Mouse (Mus musculus) neural tube, embryonic 12.5 days (tissue): ENCODE data around the gene Sowahc. TPM values are rescaled to one million over a fixed set of nuclear protein-coding genes. Genes with fewer than 3 reads are reported as not detected.

ENCODE experiments used
- ATAC-seq: fragments of 200-750 bp; cut with Nextera tagmentation; 2 replicates; pipeline ENCODE4 v1.8.0; 2017; ENCODE audit warnings: low read depth, mild to moderate bottlenecking, moderate TSS enrichment, moderate library complexity; ENCODE audit not compliant: low FRiP score
- H3K27ac ChIP-seq: fragments of 300-500 bp; sonication (generic); 2 replicates; pipeline ENCODE4 v1.5.1; 2016
- H3K27me3 ChIP-seq: fragments of 300-500 bp; sonication (generic); replicated peaks from 2 replicates; pipeline ENCODE4 v1.6.1; 2016; ENCODE audit warnings: mild to moderate bottlenecking
- H3K36me3 ChIP-seq: fragments of 300-500 bp; sonication (generic); 2 replicates; pipeline ENCODE4 v1.6.1; 2016; ENCODE audit warnings: mild to moderate bottlenecking
- H3K4me1 ChIP-seq: fragments of 300-500 bp; sonication (generic); 2 replicates; pipeline ENCODE4 v1.6.1; 2016
- H3K4me2 ChIP-seq: fragments of 300-500 bp; sonication (generic); replicated peaks from 2 replicates; pipeline ENCODE4 v1.6.1; 2016; ENCODE audit warnings: mild to moderate bottlenecking
- H3K4me3 ChIP-seq: fragments of 300-500 bp; sonication (generic); 2 replicates; pipeline ENCODE4 v1.5.1; 2016
- H3K9ac ChIP-seq: fragments of 300-500 bp; sonication (generic); 2 replicates; pipeline ENCODE4 v1.6.1; 2016; ENCODE audit warnings: mild to moderate bottlenecking
- H3K9me3 ChIP-seq: fragments of 300-500 bp; sonication (generic); 2 replicates; pipeline ENCODE4 v1.6.1; 2016; ENCODE audit warnings: mild to moderate bottlenecking
- WGBS: fragments of 180-500 bp; shearing (Covaris S2); methylation state at CpG from one replicate; pipeline ENCODE4 v1.1.7; 2016; 5-methylcytosine and 5-hydroxymethylcytosine counted together
- polyA plus RNA-seq: library from polyadenylated mRNA; unstranded; fragments of >200 nt; fragmentation: Nextera tagmentation; extraction: Ambion mirVana; gene quantifications from 2 replicates; pipeline ENCODE4 v1.2.1, GENCODE M21; 2016

Sowahc gene
- polyA plus RNA-seq, 1 experiment from 2014 or later: 17.7 TPM

- Histone ChIP-seq H3K4me1 (no peaks in the 10 kb centered on the region), H3K27me3 (no peaks in the 10 kb centered on the region), H3K9me3 (no peaks in the 10 kb centered on the region), H3K27ac (no peak overlapping the region), H3K4me2 (no peak overlapping the region), H3K9ac (no peak overlapping the region), H3K36me3 (no peaks in the 10 kb centered on the region), H3K4me3 (no peak overlapping the region)
- 69% methylated on average over 3 of the region's 3 CpGs for WGBS
- ATAC-seq: no peak
Measured at GRCm38 (mm10) chr10:59261603-59262002, 39.9 kb downstream of the Sowahc start.

DNA sequence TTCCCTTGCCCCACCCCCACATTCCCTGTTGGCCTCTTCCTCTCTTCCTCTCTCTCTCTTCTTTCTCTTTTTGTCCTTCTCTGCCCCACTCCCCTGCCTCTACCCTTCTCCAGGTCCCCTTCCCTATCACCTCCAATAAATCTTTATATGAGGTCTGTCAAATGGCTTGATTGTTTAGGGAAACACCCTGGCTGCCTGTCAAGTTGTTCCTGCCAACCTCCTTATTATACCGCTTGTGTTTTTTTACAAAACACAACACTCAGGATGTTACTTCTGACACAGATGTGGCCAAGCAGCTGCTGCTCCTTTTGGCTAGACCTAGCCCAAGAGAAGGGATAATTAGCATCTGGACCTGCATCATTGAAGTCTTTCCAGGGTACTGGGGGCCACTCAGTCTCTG lies 40.3 kb downstream of the Sowahc start:
- Histone ChIP-seq H3K4me2 (no peak overlapping the region), H3K9ac (no peak overlapping the region), H3K27ac (no peak overlapping the region), H3K4me1 (no peaks in the 10 kb centered on the region), H3K36me3 (no peaks in the 10 kb centered on the region), H3K9me3 (no peaks in the 10 kb centered on the region), H3K4me3 (no peak overlapping the region), H3K27me3 (no peaks in the 10 kb centered on the region)
- ATAC-seq: no peak
- 74% methylated on average over 1 of the region's 1 CpGs for WGBS

DNA sequence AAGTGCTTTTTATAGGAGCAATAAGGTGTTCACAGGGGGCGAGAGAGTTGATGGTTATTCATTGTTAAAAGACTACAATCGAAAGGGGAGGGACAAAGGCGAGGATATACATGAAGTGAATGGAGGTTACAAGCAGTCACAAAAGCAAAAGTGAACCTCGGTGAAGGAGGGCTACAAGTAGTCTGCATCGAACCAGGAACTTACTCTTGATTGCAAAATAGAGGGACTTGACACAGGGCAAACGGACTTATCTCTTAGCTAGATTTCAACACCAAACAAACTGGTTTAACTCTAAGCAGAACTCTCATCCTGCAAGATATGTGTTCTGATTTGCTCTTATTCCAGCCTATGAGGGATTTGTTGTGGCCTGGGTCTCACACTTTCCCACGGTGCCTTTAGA lies 41.2 kb downstream of the Sowahc start:
- H3K4me3 ChIP-seq: no peak overlapping the region
- H3K27ac ChIP-seq: no peak overlapping the region
- H3K27me3 ChIP-seq: no peaks in the 10 kb centered on the region
- H3K36me3 ChIP-seq: no peaks in the 10 kb centered on the region
- no peak overlapping the region for H3K9ac ChIP-seq
- H3K9me3 ChIP-seq: no peaks in the 10 kb centered on the region
- ATAC-seq: no peak
- no peaks in the 10 kb centered on the region for H3K4me1 ChIP-seq
- WGBS: 30% methylated on average over 7 of the region's 7 CpGs
- no peak overlapping the region for H3K4me2 ChIP-seq

DNA sequence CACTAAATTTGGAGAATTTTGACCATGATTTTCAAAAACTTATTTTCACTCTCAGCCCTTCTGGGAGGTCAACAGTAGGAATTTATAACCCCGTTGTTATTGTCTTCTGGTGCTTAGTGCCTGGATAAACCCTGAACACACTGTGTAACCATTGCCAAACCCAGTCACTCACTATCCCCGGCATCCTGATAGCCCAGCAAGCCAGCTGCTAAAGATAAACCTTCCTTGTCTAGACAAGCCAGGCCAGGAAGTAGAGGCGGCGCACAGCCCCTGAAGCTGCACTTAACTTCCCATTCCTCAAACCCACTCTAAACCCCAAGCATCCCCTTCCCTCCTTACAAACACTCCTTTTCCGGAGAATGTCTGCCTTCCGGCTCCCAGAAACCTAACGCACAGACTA lies 43.3 kb downstream of the Sowahc start:
- 77% methylated on average over 7 of the region's 7 CpGs for WGBS
- H3K36me3 ChIP-seq: no peaks in the 10 kb centered on the region
- no peak for ATAC-seq
- no peaks in the 10 kb centered on the region for H3K9me3 ChIP-seq
- no peak overlapping the region for H3K27ac ChIP-seq
- no peaks in the 10 kb centered on the region for H3K27me3 ChIP-seq
- H3K9ac ChIP-seq: no peak overlapping the region
- no peak overlapping the region for H3K4me2 ChIP-seq
- no peak overlapping the region for H3K4me3 ChIP-seq
- no peaks in the 10 kb centered on the region for H3K4me1 ChIP-seq

- Histone ChIP-seq H3K9ac (no peak overlapping the region), H3K36me3 (no peaks in the 10 kb centered on the region), H3K4me2 (no peak overlapping the region), H3K27ac (no peak overlapping the region), H3K9me3 (no peaks in the 10 kb centered on the region), H3K4me1 (no peaks in the 10 kb centered on the region), H3K27me3 (no peaks in the 10 kb centered on the region), H3K4me3 (no peak overlapping the region)
- ATAC-seq: no peak
- 66% methylated on average over 4 of the region's 4 CpGs for WGBS
Measured at GRCm38 (mm10) chr10:59265674-59266073, 43.9 kb downstream of the Sowahc start.

GRCm38 (mm10) chr10:59266097-59266496 lies 44.3 kb downstream of the Sowahc start:
- no peak overlapping the region for H3K4me3 ChIP-seq
- H3K27me3 ChIP-seq: no peaks in the 10 kb centered on the region
- no peak for ATAC-seq
- no peak overlapping the region for H3K9ac ChIP-seq
- no peaks in the 10 kb centered on the region for H3K4me1 ChIP-seq
- no peaks in the 10 kb centered on the region for H3K36me3 ChIP-seq
- WGBS: 100% methylated on average over 1 of the region's 1 CpGs
- H3K9me3 ChIP-seq: no peaks in the 10 kb centered on the region
- H3K4me2 ChIP-seq: no peak overlapping the region
- no peak overlapping the region for H3K27ac ChIP-seq

- WGBS: 79% methylated on average over 2 of the region's 2 CpGs
Measured at GRCm38 (mm10) chr10:59267275-59267674, 45.5 kb downstream of the Sowahc start.

GRCm38 (mm10) chr10:59268109-59268508 lies 46.4 kb downstream of the Sowahc start:
- Histone ChIP-seq H3K4me1 (no peaks in the 10 kb centered on the region), H3K27me3 (no peaks in the 10 kb centered on the region), H3K36me3 (no peaks in the 10 kb centered on the region), H3K4me2 (no peak overlapping the region), H3K9me3 (no peaks in the 10 kb centered on the region), H3K4me3 (no peak overlapping the region), H3K9ac (no peak overlapping the region), H3K27ac (no peak overlapping the region)
- no peak for ATAC-seq
- 59% methylated on average over 4 of the region's 4 CpGs for WGBS

More at GRCm38 (mm10) chr10:59267275-59267674, 45.5 kb downstream of the Sowahc start:
- Histone ChIP-seq H3K4me3 (no peak overlapping the region), H3K36me3 (no peaks in the 10 kb centered on the region), H3K4me2 (no peak overlapping the region), H3K9me3 (no peaks in the 10 kb centered on the region), H3K27me3 (no peaks in the 10 kb centered on the region), H3K4me1 (no peaks in the 10 kb centered on the region), H3K9ac (no peak overlapping the region), H3K27ac (no peak overlapping the region)
- no peak for ATAC-seq

- no peak overlapping the region for H3K9ac ChIP-seq
- H3K4me3 ChIP-seq: no peak overlapping the region
- WGBS: 41% methylated on average over 3 of the region's 3 CpGs
- no peak for ATAC-seq
- H3K9me3 ChIP-seq: no peaks in the 10 kb centered on the region
- no peaks in the 10 kb centered on the region for H3K36me3 ChIP-seq
- no peak overlapping the region for H3K4me2 ChIP-seq
- no peaks in the 10 kb centered on the region for H3K4me1 ChIP-seq
- H3K27ac ChIP-seq: no peak overlapping the region
- no peaks in the 10 kb centered on the region for H3K27me3 ChIP-seq
Measured at GRCm38 (mm10) chr10:59268754-59269153, 47.0 kb downstream of the Sowahc start.

DNA sequence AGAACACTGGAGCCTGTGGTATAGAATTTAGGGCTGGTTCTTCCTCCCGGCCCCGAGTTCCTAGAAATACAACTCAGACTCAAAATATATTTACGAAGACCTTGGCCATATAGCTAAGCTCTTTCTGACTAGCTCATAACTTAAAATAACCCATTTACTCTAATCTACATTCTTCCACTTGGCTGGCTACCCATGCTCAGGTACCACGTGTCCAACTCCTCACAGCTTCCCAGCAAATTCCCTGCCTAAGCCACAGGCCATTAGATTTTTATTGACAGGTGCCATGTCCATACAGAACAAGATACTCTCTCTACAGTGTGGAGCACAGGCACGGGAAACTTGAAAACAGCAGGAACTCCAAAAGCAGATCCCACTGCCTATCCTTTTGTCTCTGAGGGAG lies 54.0 kb downstream of the Sowahc start:
- Histone ChIP-seq H3K9ac (no peak overlapping the region), H3K36me3 (no peaks in the 10 kb centered on the region), H3K27me3 (no peaks in the 10 kb centered on the region), H3K27ac (no peak overlapping the region), H3K4me3 (no peak overlapping the region), H3K4me1 (peaks cover 3% of the 10 kb centered on the region; the same call in 1 of the 2 replicates), H3K9me3 (no peaks in the 10 kb centered on the region), H3K4me2 (no peak overlapping the region)
- 86% methylated on average over 5 of the region's 5 CpGs for WGBS
- no peak for ATAC-seq

Other genes with a start within 250 kb of the Sowahc start
- gene Sept10, start 106 bp upstream of the Sowahc start, polyA plus RNA-seq: 26.3 and 27.1 TPM in 2 replicates
- gene P4ha1, start 101.3 kb downstream of the Sowahc start, polyA plus RNA-seq: 39.8 and 42.6 TPM in 2 replicates
- gene Gm10273, start 173.7 kb downstream of the Sowahc start, polyA plus RNA-seq: 6.5 and 7.1 TPM in 2 replicates
- not detected in 2 replicates for gene Pla2g12b, start 181.7 kb downstream of the Sowahc start, polyA plus RNA-seq
- gene Oit3, start 219.8 kb downstream of the Sowahc start, polyA plus RNA-seq: 0.46 and 0.51 TPM in 2 replicates